Mouse (Mus musculus) limb, embryonic 15.5 days (tissue): ENCODE data around the gene Gm9573. TPM values are rescaled to one million over a fixed set of nuclear protein-coding genes. Genes with fewer than 3 reads are reported as not detected.

Experiments used
- ATAC-seq: fragments of 200-750 bp; cut with Nextera tagmentation; 2 replicates; pipeline ENCODE4 v1.8.0; 2017; ENCODE audit warnings: low read depth, moderate TSS enrichment; ENCODE audit not compliant: insufficient number of reproducible peaks, low FRiP score, low TSS enrichment
- H3K27ac ChIP-seq: fragments of 300-500 bp; sonication (generic); 2 replicates; pipeline ENCODE4 v1.5.1; 2015; ENCODE audit warnings: moderate library complexity, mild to moderate bottlenecking, inconsistent platforms
- H3K27me3 ChIP-seq: fragments of 300-500 bp; sonication (generic); 2 replicates; pipeline ENCODE4 v1.6.1; 2015; ENCODE audit warnings: inconsistent platforms
- H3K36me3 ChIP-seq: fragments of 300-500 bp; sonication (generic); 2 replicates; pipeline ENCODE4 v1.6.1; 2015; ENCODE audit warnings: inconsistent platforms
- H3K4me1 ChIP-seq: fragments of 300-500 bp; sonication (generic); 2 replicates; pipeline ENCODE4 v1.6.1; 2015; ENCODE audit warnings: inconsistent platforms
- H3K4me2 ChIP-seq: fragments of 300-500 bp; sonication (generic); 2 replicates; pipeline ENCODE4 v1.6.1; 2015; ENCODE audit warnings: mild to moderate bottlenecking, inconsistent platforms
- H3K4me3 ChIP-seq: fragments of 300-500 bp; sonication (generic); 2 replicates; pipeline ENCODE4 v1.5.1; 2015; ENCODE audit warnings: mild to moderate bottlenecking, inconsistent platforms
- H3K9ac ChIP-seq: fragments of 300-500 bp; sonication (generic); 2 replicates; pipeline ENCODE4 v1.6.1; 2015; ENCODE audit warnings: inconsistent platforms
- H3K9me3 ChIP-seq: fragments of 300-500 bp; sonication (generic); 2 replicates; pipeline ENCODE4 v1.6.1; 2016; ENCODE audit warnings: inconsistent platforms
- WGBS: fragments of 180-500 bp; shearing (Covaris S2); methylation state at CpG from one replicate; pipeline ENCODE4 v1.1.7; 2015; 5-methylcytosine and 5-hydroxymethylcytosine counted together
- polyA plus RNA-seq: library from polyadenylated mRNA; unstranded; fragments of >200 nt; fragmentation: Nextera tagmentation; extraction: Ambion mirVana; gene quantifications from 2 replicates; pipeline ENCODE4 v1.2.1, GENCODE M21; 2015

The Gm9573 gene
- polyA plus RNA-seq, 1 experiment from 2014 or later = 0.33 TPM

GRCm38 (mm10) chr17:35639352-35639751 is 12.9 kb upstream of the Gm9573 start:
- H3K4me3 ChIP-seq = no peak overlapping the region
- H3K9ac ChIP-seq = no peak overlapping the region
- 0 out of 2 replicates have a peak overlapping the region, but pooled peaks have one; percentile 17 for H3K4me2 ChIP-seq
- H3K27ac ChIP-seq = peak overlapping the region; percentile 62
- H3K9me3 ChIP-seq = no peaks in the 10 kb centered on the region
- H3K27me3 ChIP-seq = peaks cover 13% of the 10 kb centered on the region
- H3K4me1 ChIP-seq = peaks cover 11% of the 10 kb centered on the region; the same call in 1 of the 2 replicates
- ATAC-seq = no peak
- no peaks in the 10 kb centered on the region for H3K36me3 ChIP-seq
- WGBS = 77% methylated on average over 6 of the region's 6 CpGs

DNA sequence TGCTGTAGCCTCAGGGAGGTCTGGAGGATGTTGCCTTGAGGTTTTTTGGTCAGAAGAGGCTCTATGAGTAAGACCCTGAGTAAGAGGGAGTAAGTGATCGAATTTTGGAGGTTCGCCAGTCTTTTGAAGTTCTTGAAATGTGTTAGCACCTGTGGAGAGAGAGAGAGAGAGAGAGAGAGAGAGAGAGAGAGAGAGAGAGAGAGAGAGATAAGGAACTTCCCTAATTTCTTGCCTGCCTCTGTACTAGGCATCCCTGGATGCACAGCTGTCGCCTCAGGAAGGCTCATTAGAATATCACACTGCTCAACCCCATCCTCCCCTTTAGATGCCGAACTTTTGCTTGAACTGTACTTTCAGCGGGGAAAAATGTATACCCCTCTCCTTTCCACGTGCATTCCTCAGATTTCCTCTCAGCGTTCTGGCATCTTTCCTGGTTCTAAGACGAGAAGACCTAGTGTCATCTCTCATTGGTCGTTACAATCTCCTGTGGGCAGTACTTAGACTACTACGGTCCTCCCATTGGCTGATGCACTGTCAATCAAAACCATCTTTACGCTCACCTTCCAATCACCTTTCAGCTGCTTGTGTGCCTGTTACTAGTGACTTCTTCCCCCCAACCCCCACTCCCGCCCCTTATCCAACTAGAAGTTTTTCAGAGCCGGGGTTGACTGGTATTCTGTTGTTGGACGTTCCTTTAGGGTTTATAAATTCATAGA is 12.2 kb upstream of the Gm9573 start:
- H3K27me3 ChIP-seq = peaks cover 9% of the 10 kb centered on the region
- 21% methylated on average over 14 of the region's 14 CpGs for WGBS
- ATAC-seq = peak; percentile 88
- H3K27ac ChIP-seq = peak overlapping the region; percentile 62
- no peak overlapping the region; the same call in 1 of the 2 replicates for H3K4me3 ChIP-seq
- peak overlapping the region; percentile 31; the same call in 1 of the 2 replicates for H3K4me2 ChIP-seq
- peaks cover 17% of the 10 kb centered on the region for H3K4me1 ChIP-seq
- no peaks in the 10 kb centered on the region for H3K9me3 ChIP-seq
- no peaks in the 10 kb centered on the region for H3K36me3 ChIP-seq
- H3K9ac ChIP-seq = no peak overlapping the region

GRCm38 (mm10) chr17:35636363-35636762 is 9.9 kb upstream of the Gm9573 start:
- Histone ChIP-seq H3K9ac (no peak overlapping the region), H3K27ac (no peak overlapping the region), H3K36me3 (no peaks in the 10 kb centered on the region), H3K4me2 (peak overlapping the region; percentile 68; the same call in 1 of the 2 replicates), H3K27me3 (no peaks in the 10 kb centered on the region), H3K4me3 (0 out of 2 replicates have a peak overlapping the region, but pooled peaks have one; percentile 45), H3K4me1 (peaks cover 17% of the 10 kb centered on the region), H3K9me3 (no peaks in the 10 kb centered on the region)
- no peak for ATAC-seq
- WGBS = 45% methylated on average over 5 of the region's 5 CpGs

GRCm38 (mm10) chr17:35635699-35636111 is 9.3 kb upstream of the Gm9573 start:
- no peak for ATAC-seq
- H3K4me1 ChIP-seq = peaks cover 17% of the 10 kb centered on the region
- H3K27me3 ChIP-seq = no peaks in the 10 kb centered on the region
- peak overlapping the region; percentile 63 for H3K27ac ChIP-seq
- H3K9me3 ChIP-seq = no peaks in the 10 kb centered on the region
- no peak overlapping the region for H3K9ac ChIP-seq
- H3K4me2 ChIP-seq = peak overlapping the region; percentile 68
- H3K36me3 ChIP-seq = no peaks in the 10 kb centered on the region
- WGBS = under 1% methylated on average over 15 of the region's 15 CpGs
- H3K4me3 ChIP-seq = peak overlapping the region; percentile 45

- no peaks in the 10 kb centered on the region for H3K36me3 ChIP-seq
- peaks cover 17% of the 10 kb centered on the region for H3K4me1 ChIP-seq
- H3K4me3 ChIP-seq = no peak overlapping the region
- H3K9me3 ChIP-seq = no peaks in the 10 kb centered on the region
- H3K27ac ChIP-seq = no peak overlapping the region
- no peak overlapping the region; the same call in 1 of the 2 replicates for H3K4me2 ChIP-seq
- no peaks in the 10 kb centered on the region for H3K27me3 ChIP-seq
- WGBS = 78% methylated on average over 3 of the region's 3 CpGs
- no peak overlapping the region for H3K9ac ChIP-seq
- no peak for ATAC-seq
Observed at GRCm38 (mm10) chr17:35635202-35635601, 8.8 kb upstream of the Gm9573 start.

DNA sequence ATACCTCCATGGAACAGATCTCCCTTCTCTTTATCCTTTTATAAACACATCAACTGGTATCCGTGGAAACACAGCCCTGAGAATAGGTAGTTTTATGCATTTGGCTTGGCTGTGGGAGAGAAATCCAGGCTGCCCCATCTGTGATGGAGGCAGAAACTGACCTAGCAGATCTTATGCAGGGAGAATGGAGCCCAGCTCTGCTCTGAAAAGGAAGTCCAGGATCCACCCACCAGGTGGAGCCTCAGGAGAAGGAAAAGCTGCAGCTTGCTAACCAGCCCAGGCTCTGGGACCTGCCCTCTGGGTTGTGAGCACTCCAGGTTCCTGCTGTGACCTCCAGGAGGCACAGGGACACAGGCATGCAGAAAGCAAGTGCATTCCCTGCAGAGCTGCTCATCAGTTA is 7.6 kb upstream of the Gm9573 start:
- H3K4me1 ChIP-seq = peaks cover 17% of the 10 kb centered on the region
- H3K9ac ChIP-seq = 0 out of 2 replicates have a peak overlapping the region, but pooled peaks have one; percentile 15
- H3K27me3 ChIP-seq = no peaks in the 10 kb centered on the region
- ATAC-seq = no peak
- no peak overlapping the region for H3K4me3 ChIP-seq
- no peak overlapping the region for H3K27ac ChIP-seq
- no peak overlapping the region for H3K4me2 ChIP-seq
- WGBS = 32% methylated on average over 1 of the region's 1 CpGs
- no peaks in the 10 kb centered on the region for H3K36me3 ChIP-seq
- H3K9me3 ChIP-seq = no peaks in the 10 kb centered on the region

DNA sequence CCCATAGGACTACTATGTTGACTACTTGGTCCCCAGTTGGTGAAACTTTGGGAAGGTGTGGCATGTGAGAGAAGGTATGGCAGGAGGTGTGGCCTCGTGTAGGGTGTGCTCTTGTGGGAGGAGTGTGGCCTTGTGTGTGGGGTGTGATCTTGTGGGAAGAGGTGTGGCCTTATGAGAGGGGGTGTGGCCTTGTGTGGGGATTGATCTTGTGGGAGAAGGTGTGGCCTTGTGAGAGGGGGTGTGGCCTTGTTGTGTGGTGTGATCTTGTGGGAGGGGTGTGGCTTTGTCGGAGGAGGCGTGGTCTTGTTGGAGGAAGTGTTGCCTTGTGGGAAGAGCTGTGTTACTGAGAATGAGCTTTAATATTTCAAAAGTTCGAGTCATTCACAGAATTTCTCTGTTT is 9.3 kb downstream of the Gm9573 start:
- no peaks in the 10 kb centered on the region for H3K27me3 ChIP-seq
- H3K27ac ChIP-seq = no peak overlapping the region
- no peak for ATAC-seq
- H3K36me3 ChIP-seq = no peaks in the 10 kb centered on the region
- 71% methylated on average over 4 of the region's 4 CpGs for WGBS
- H3K4me2 ChIP-seq = no peak overlapping the region
- no peak overlapping the region for H3K9ac ChIP-seq
- H3K4me3 ChIP-seq = no peak overlapping the region
- no peaks in the 10 kb centered on the region for H3K4me1 ChIP-seq
- H3K9me3 ChIP-seq = no peaks in the 10 kb centered on the region

GRCm38 (mm10) chr17:35601736-35602354 is 24.6 kb downstream of the Gm9573 start:
- H3K27ac ChIP-seq = no peak overlapping the region
- H3K36me3 ChIP-seq = no peaks in the 10 kb centered on the region
- no peaks in the 10 kb centered on the region for H3K27me3 ChIP-seq
- no peak overlapping the region for H3K4me2 ChIP-seq
- WGBS = 49% methylated on average over 8 of the region's 8 CpGs
- H3K4me1 ChIP-seq = 0 out of 2 replicates have a peak, but pooled peaks cover 3% of the 10 kb centered on the region
- no peak overlapping the region for H3K9ac ChIP-seq
- H3K9me3 ChIP-seq = no peaks in the 10 kb centered on the region
- no peak overlapping the region for H3K4me3 ChIP-seq
- no peak for ATAC-seq

DNA sequence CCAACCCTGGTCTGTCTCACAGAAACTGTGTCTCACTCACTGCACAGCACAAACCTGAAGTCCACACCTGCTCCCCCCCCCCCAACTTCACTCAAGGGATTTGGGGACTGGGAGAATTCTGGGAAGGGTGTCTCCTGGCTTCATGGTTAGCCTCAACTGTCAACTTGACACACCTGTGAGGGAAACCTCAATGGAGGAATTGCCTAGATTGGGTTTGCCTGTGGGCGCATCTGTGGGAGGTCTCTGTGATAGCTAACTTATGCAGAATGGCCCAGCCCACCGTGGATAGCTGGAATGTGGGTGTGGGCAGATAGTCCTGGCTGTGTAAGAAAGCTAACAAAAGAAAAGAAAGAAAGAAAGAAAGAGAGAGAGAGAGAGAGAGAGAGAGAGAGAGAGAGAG is 25.2 kb downstream of the Gm9573 start, which contains the start of gene Sfta2:
Sfta2 (plus strand) TSS at position 301 of the 400 bp plus-strand sequence.
- Histone ChIP-seq H3K36me3 (no peaks in the 10 kb centered on the region), H3K9me3 (no peaks in the 10 kb centered on the region), H3K4me2 (no peak within 1 kb of the TSS), H3K9ac (no peak within 1 kb of the TSS), H3K4me3 (no peak within 1 kb of the TSS), H3K27ac (no peak within 1 kb of the TSS), H3K4me1 (0 out of 2 replicates have a peak, but pooled peaks cover 3% of the 10 kb centered on the region), H3K27me3 (no peaks in the 10 kb centered on the region)
- no peak for ATAC-seq
- 39% methylated on average over 2 of the region's 2 CpGs for WGBS

DNA sequence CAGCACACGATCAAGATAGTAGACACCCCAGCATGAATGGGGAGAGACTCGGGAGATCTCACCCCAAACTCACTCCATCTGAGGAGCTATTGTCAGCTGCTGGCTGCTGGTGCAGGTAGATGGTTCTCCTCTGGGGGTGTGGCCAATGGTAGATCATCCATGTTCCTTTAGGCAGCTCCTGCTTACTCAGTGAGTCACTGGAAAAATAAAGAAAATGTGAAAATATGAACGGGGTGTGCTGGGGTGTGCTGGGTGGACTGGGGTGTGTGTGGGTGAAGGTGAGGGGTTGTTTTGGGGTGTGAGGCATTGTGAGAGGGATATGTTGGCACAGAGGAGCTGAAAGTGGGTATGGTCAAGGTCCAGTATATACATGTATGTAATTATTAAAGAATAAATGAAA is 29.0 kb downstream of the Gm9573 start:
- ATAC-seq = no peak
- Histone ChIP-seq H3K9me3 (no peaks in the 10 kb centered on the region), H3K27ac (no peak overlapping the region)

DNA sequence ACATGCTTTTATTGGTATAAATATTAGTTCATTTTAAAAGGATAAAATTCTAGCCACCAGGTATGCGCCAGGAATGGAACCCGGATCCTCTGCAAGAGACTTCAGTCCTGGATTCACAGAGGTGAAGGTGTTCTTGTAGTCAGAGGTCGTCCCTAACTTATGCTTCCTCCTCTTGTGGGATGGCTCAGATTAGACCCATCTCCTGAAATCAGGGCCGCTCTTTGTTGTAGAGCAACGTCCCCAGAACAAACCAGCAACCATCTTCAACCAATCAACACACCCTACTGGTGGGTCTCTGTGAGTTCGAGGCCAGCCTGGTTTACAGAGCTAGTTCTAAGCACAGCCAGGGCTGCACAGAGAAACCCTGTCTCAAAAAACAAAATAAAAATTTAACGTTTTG is 32.0 kb downstream of the Gm9573 start:
- Histone ChIP-seq H3K9ac (no peak overlapping the region), H3K4me2 (no peak overlapping the region), H3K4me3 (no peak overlapping the region), H3K36me3 (no peaks in the 10 kb centered on the region), H3K27me3 (no peaks in the 10 kb centered on the region), H3K9me3 (no peaks in the 10 kb centered on the region), H3K4me1 (0 out of 2 replicates have a peak, but pooled peaks cover 2% of the 10 kb centered on the region), H3K27ac (no peak overlapping the region)
- 79% methylated on average over 7 of the region's 7 CpGs for WGBS
- no peak for ATAC-seq

More for the DNA sequence above, 29.0 kb downstream of the Gm9573 start:
- H3K4me1 ChIP-seq = 0 out of 2 replicates have a peak, but pooled peaks cover 3% of the 10 kb centered on the region
- 96% methylated on average over 3 of the region's 3 CpGs for WGBS
- no peaks in the 10 kb centered on the region for H3K36me3 ChIP-seq
- H3K4me3 ChIP-seq = no peak overlapping the region
- H3K9ac ChIP-seq = no peak overlapping the region
- H3K27me3 ChIP-seq = no peaks in the 10 kb centered on the region
- no peak overlapping the region for H3K4me2 ChIP-seq

DNA sequence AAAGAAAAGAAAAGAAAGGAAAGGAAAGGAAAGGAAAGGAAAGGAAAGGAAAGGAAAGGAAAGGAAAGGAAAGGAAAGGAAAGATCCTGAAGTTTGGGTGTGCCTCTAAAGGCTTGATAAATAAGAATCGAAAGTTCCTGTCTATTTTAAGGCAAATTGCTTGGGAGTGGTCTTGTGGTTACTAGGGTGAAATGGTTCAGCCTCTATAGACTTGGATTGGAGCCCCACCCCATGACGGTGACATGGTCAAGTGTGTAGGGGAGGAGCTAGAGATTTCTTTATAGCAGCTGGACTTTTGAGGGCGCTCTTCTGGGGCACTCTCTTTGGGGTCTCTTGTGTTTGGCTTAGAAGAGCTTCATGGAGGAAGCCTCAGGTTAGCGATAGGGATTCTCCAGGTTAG is 32.7 kb downstream of the Gm9573 start:
- H3K36me3 ChIP-seq = no peaks in the 10 kb centered on the region
- H3K27me3 ChIP-seq = no peaks in the 10 kb centered on the region
- H3K4me1 ChIP-seq = 0 out of 2 replicates have a peak, but pooled peaks cover 2% of the 10 kb centered on the region
- H3K9ac ChIP-seq = no peak overlapping the region
- no peak overlapping the region for H3K27ac ChIP-seq
- no peaks in the 10 kb centered on the region for H3K9me3 ChIP-seq
- no peak overlapping the region for H3K4me2 ChIP-seq
- H3K4me3 ChIP-seq = no peak overlapping the region
- ATAC-seq = no peak
- WGBS = 43% methylated on average over 4 of the region's 4 CpGs
